Mouse (Mus musculus) thymus, adult 2 months (tissue): ENCODE data around the gene Smad5.

Source experiments
- CTCF ChIP-seq: fragments of 200-500 bp; IDR thresholded peaks from 2 replicates; pipeline ENCODE4 v1.5.1; 2012; ENCODE audit warnings: mild to moderate bottlenecking, control low read depth, low read length, moderate library complexity, borderline replicate concordance; ENCODE audit not compliant: control insufficient read depth, poor library complexity, insufficient read depth; ENCODE audit errors: extremely low read depth
- POLR2A ChIP-seq: fragments of 200-500 bp; IDR thresholded peaks from 2 replicates; pipeline ENCODE4 v1.6.1; 2012; ENCODE audit warnings: mild to moderate bottlenecking, low read length, control low read depth, moderate library complexity; ENCODE audit not compliant: control insufficient read depth, poor library complexity, insufficient read depth; ENCODE audit errors: extremely low read depth

- no peak for TF ChIP-seq CTCF
- TF ChIP-seq POLR2A, result no peak
Observed at GRCm38 (mm10) chr13:56790683-56791082, 87.9 kb downstream of the Smad5 start.
